Mouse (Mus musculus) left cerebral cortex, postnatal 14 days (tissue): ENCODE results near the gene Lrit2. TPM values are rescaled to one million over a fixed set of nuclear protein-coding genes. Genes with fewer than 3 reads are reported as not detected.

Experiments
- DNase-seq, 2 experiments: peaks; one replicate each; pipeline ENCODE4 v3.0.0; 2021 to 2022; ENCODE audit warnings: low spot score in 2 of 2, mixed read lengths in 1 of 2
- intact Hi-C: fragments of 180-260 bp; cut with DNase I; formaldehyde crosslinking; loops from one replicate; pipeline ENCODE4 v1.15.1; 2025
- total RNA-seq, 2 experiments: library from RNA; stranded (reverse); gene quantifications; 2 replicates each; pipeline ENCODE4 v1.2.3; 2021

Gene Lrit2
- total RNA-seq, 2 experiments from 2014 or later: not detected

DNA sequence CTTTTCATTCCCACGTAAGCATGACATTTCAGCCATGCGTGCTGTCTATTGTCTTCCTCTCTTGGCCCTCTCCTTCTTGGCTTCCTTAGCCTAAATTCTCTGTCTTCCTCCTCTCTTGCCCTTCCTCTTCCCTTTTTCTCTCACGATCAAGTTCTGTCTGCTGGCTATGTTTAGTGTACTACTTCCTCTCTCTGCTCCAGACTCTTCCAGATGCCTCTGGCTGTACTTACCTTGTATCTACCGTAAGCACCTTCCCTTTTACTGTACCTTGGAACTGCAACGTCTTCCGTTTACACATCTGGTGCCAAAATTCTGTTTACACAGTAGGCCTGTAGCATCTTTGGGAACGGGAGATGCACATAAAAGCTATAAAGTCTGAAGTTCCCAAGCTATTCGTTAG, 41.7 kb downstream of the Lrit2 start:
- DNase-seq: no peak
- intact Hi-C loops: no loop called here

- intact Hi-C loops: no loop called here
- DNase-seq: no peak
Observed at GRCm38 (mm10) chr14:37109975-37110374, 42.2 kb downstream of the Lrit2 start.

GRCm38 (mm10) chr14:37110456-37110855, 42.7 kb downstream of the Lrit2 start:
- intact Hi-C loops: no loop called here
- DNase-seq: no peak

- no peak for DNase-seq
- intact Hi-C loops: no loop called here
Observed at GRCm38 (mm10) chr14:37111371-37111770, 43.6 kb downstream of the Lrit2 start.

DNA sequence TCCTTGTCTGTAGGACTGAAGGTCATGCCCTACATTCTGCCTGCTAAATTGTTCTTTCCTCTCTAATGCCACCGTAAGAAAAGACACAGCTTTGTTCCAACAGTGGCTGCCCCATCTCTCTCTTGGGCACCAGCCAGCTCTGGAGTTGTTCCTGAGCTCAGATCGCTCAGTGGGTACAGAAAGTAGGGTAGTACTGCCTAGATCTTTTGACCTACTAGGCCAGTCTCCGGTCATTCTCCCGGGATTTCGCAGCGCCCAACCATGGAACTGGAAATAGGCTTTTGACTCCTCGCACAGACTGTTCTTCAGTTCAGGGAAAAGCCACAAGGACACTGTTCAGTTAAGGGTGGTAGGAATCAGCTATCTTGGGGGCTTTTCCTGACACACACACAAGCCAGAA, 45.2 kb downstream of the Lrit2 start:
- intact Hi-C loops: no loop called here

DNA sequence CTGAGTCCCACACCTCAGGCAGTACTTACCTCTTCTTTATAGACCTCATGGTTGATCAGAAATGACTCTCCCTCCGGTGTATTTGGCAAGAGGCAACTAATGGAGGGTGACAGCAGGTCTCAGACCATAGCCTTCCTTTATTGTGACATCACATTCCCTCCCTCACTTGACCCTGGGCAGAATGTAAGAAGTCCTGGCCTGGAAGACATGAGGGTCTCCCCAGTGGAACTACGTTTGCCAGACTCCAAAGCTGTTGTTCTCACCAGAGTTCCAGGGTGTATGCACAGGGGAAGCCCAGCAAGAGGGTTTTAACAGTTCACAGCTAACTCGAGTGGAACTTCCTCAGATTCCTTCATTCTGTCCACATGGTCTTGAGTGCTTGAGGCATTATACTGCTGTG, 46.2 kb downstream of the Lrit2 start, which contains the start of gene 2610528A11Rik:
Gene 2610528A11Rik, minus strand, starts transcription at position 101 of the 400 bp plus-strand sequence.
- no peak for DNase-seq
- intact Hi-C loops: no loop called here

More for the DNA sequence above, 45.2 kb downstream of the Lrit2 start:
- no peak for DNase-seq

DNA sequence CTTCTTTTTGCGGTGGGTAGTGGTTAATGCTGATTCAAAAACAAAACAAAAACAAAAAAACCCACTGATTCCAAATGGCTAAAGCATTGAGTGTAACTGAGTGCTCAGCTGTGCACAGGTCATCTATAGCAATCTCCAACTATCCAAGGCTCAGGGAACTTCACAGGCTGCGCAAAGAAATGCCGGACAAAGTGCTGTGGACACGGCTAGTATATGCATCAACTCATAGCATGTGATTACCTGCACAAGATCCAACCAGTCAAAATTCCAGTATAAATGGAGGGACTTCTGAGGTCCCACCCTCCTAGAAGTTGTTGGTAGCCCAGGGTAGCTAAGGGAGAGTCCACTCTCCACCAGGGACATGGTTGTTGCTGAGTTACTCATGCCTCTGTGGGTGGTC, 51.5 kb downstream of the Lrit2 start:
- intact Hi-C loops: no loop called here
- no peak for DNase-seq

Other genes with a start within 250 kb of the Lrit2 start
- 10 to 100 TPM; 83.4 to 91.2 TPM for gene Ccser2, start 99.2 kb upstream of the Lrit2 start, total RNA-seq
- not detected for gene Rgr, start 19.0 kb upstream of the Lrit2 start, total RNA-seq
- gene Lrit1, start 13.1 kb upstream of the Lrit2 start, total RNA-seq: under 1 TPM in 1 of 2 experiments, not detected in 1; 0.06 TPM
- gene Cdhr1, start 30.4 kb downstream of the Lrit2 start, total RNA-seq: 10 to 100 TPM in 1 of 2 experiments, 1 to 10 TPM in 1; 10.0 to 12.5 TPM
- gene 2610528A11Rik, start 46.1 kb downstream of the Lrit2 start, total RNA-seq: under 1 TPM; 0.68 to 0.90 TPM
- gene Ghitm, start 67.3 kb downstream of the Lrit2 start, total RNA-seq: 100 to 1,000 TPM; 347 to 353 TPM